ENCODE assay signal across 7 mouse cellular contexts in the genomic region with DNA sequence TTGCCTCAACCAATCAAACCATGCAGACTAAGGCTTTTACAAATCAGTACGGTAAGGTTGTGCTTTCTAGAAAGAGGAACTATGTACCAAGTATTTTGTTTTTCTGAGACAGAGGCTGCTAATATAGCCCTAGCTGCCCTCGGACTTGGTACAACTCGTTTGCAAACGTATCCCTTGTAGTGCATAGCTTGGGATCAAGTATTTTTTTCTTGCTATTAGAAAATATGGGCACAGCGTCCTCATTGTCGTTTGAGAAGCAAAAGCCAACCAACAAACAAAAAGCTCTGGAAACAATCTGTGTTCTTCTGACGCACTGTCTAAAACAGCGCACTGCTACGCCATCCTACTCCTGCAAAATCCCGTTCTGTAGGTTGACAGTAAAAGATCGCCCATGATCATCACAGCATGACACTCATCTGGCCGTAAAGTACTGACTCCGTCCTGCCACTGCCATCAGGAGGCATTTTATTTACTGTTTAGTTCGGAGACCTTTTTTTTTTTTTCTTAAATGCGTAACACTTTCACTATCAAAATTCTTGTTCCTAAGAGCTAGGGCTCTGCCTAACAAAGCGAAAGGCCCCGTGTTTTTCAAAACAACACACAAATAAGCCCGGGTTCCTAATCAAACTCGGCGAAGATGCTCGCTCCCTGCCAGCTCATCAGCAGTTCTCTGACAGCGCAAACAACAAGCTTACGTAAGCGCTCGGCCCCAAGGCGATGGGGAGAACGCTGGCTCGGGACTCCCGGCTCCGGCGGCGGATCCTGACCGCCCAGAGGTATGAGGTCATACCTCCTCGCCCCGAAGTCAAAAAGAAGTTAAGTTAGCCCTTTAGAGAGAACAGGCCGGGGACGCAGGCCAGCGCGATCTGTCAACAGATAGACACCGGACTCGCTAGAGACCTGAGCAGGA. TPM values are rescaled to one million over a fixed set of nuclear protein-coding genes. Genes with fewer than 3 reads are reported as not detected.
DNase-seq lines count a peak whose midpoint lies in the region; ATAC-seq and TF ChIP-seq lines count a peak whose summit lies in the region.

No protein-coding gene starts in this region.

- peak overlapping the region; percentile 95 for H3K27ac ChIP-seq in embryonic facial prominence, embryonic 10.5 days (replicated peaks)
- H3K27ac ChIP-seq in heart, embryonic 12.5 days (ENCODE audit: poor library complexity, severe bottlenecking) = peak overlapping the region; percentile 85; the same call in 1 of the 2 replicates
- H3K27ac ChIP-seq in kidney, embryonic 15.5 days = 0 out of 2 replicates have a peak overlapping the region, but pooled peaks have one; percentile 98
- peak overlapping the region; percentile 98; the same call in 1 of the 2 replicates for H3K27ac ChIP-seq in olfactory bulb, adult 2 months (ENCODE audit: insufficient read depth, low read depth, low read length)

- ATAC-seq in CD4-positive, CD25-positive, alpha-beta regulatory T cell, adult 4 months = peak; percentile 19
- ATAC-seq in heart, embryonic 12.5 days (ENCODE audit: insufficient number of reproducible peaks, low FRiP score) = peak; percentile 47
- ATAC-seq in kidney, embryonic 15.5 days (replicated peaks; ENCODE audit: low FRiP score) = no peak; the same call in 1 of the 2 replicates

- H3K4me2 ChIP-seq in heart, embryonic 12.5 days = peak overlapping the region; percentile 78
- H3K4me2 ChIP-seq in kidney, embryonic 15.5 days = peak overlapping the region; percentile 99

- TF ChIP-seq CTCF in lung, adult 2 months (IDR thresholded peaks at IDR 0.05; ENCODE audit: insufficient read depth, low read length) = no peak
- TF ChIP-seq CTCF in olfactory bulb, adult 2 months (IDR thresholded peaks at IDR 0.05; ENCODE audit: insufficient read depth, low read depth, low read length) = no peak

- H3K4me1 ChIP-seq in embryonic facial prominence, embryonic 10.5 days = peaks cover 31% of the 10 kb centered on the region
- peaks cover 28% of the 10 kb centered on the region for H3K4me1 ChIP-seq in heart, embryonic 12.5 days (replicated peaks)
- peaks cover 39% of the 10 kb centered on the region for H3K4me1 ChIP-seq in kidney, embryonic 15.5 days
- peaks cover 6% of the 10 kb centered on the region for H3K4me1 ChIP-seq in lung, adult 2 months (ENCODE audit: control insufficient read depth, insufficient read depth, low read length)
- peaks cover 16% of the 10 kb centered on the region for H3K4me1 ChIP-seq in olfactory bulb, adult 2 months (ENCODE audit: control insufficient read depth, insufficient read depth, low read length)

- peak overlapping the region; percentile 98 for H3K9ac ChIP-seq in heart, embryonic 12.5 days
- H3K9ac ChIP-seq in kidney, embryonic 15.5 days = peak overlapping the region; percentile 78

- H3K36me3 ChIP-seq in embryonic facial prominence, embryonic 10.5 days (replicated peaks) = peaks cover 55% of the 10 kb centered on the region
- peaks cover 53% of the 10 kb centered on the region for H3K36me3 ChIP-seq in heart, embryonic 12.5 days
- H3K36me3 ChIP-seq in kidney, embryonic 15.5 days = peaks cover 51% of the 10 kb centered on the region

- H3K4me3 ChIP-seq in embryonic facial prominence, embryonic 10.5 days = peak overlapping the region; percentile 98
- peak overlapping the region; percentile 99 for H3K4me3 ChIP-seq in heart, embryonic 12.5 days
- H3K4me3 ChIP-seq in kidney, embryonic 15.5 days (replicated peaks) = peak overlapping the region; percentile 68
- H3K4me3 ChIP-seq in lung, adult 2 months (replicated peaks; ENCODE audit: extremely low read depth, low read depth, low read length) = peak overlapping the region; percentile 87
- H3K4me3 ChIP-seq in olfactory bulb, adult 2 months (ENCODE audit: insufficient read depth, low read depth, low read length) = peak overlapping the region; percentile 65

- TF ChIP-seq POLR2A in lung, adult 2 months (IDR thresholded peaks at IDR 0.05; ENCODE audit: borderline replicate concordance, extremely low read depth, low read depth, low read length) = no peak
- TF ChIP-seq POLR2A in olfactory bulb, adult 2 months (IDR thresholded peaks at IDR 0.05; ENCODE audit: insufficient read depth, low read depth, low read length) = no peak

- peak; percentile 68 for DNase-seq in NIH3T3 (ENCODE audit: low read depth)
- no peak for DNase-seq in embryonic facial prominence, embryonic 10.5 days (ENCODE audit: low spot score)
- no peak for DNase-seq in lung, adult 2 months

- H3K9me3 ChIP-seq in embryonic facial prominence, embryonic 10.5 days = no peaks in the 10 kb centered on the region
- peaks cover 3% of the 10 kb centered on the region; the same call in 1 of the 2 replicates for H3K9me3 ChIP-seq in heart, embryonic 12.5 days (replicated peaks)
- H3K9me3 ChIP-seq in kidney, embryonic 15.5 days (replicated peaks) = no peaks in the 10 kb centered on the region

- WGBS in embryonic facial prominence, embryonic 10.5 days = 21% methylated on average over 41 of the region's 41 CpGs
- 17% methylated on average over 41 of the region's 41 CpGs for WGBS in heart, embryonic 12.5 days
- WGBS in kidney, embryonic 15.5 days = 19% methylated on average over 41 of the region's 41 CpGs
- WGBS in lung, adult 2 months = 12% methylated on average over 41 of the region's 41 CpGs
- 16% methylated on average over 41 of the region's 41 CpGs for WGBS in olfactory bulb, adult 2 months

- no peaks in the 10 kb centered on the region for H3K27me3 ChIP-seq in embryonic facial prominence, embryonic 10.5 days (replicated peaks; ENCODE audit: low read depth, poor library complexity, severe bottlenecking)
- H3K27me3 ChIP-seq in heart, embryonic 12.5 days (replicated peaks) = no peaks in the 10 kb centered on the region
- no peaks in the 10 kb centered on the region for H3K27me3 ChIP-seq in kidney, embryonic 15.5 days

RNA-seq across cellular contexts. Expression of a gene that starts 0.8 kb away (rescaled TPM):
- 10 to 100 TPM; 24.7 to 35.6 TPM for polyA plus RNA-seq in CD4-positive, CD25-positive, alpha-beta regulatory T cell, adult 4 months (2017; shearing (Covaris generic))
- 17.9 and 20.7 TPM in 2 replicates for polyA plus RNA-seq in embryonic facial prominence, embryonic 10.5 days (2016; fragmentation: Nextera tagmentation; extraction: Ambion mirVana)
- polyA plus RNA-seq in heart, embryonic 12.5 days (2016; fragmentation: Nextera tagmentation; extraction: Ambion mirVana) = 15.0 and 15.5 TPM in 2 replicates
- 19.3 and 19.5 TPM in 2 replicates for polyA plus RNA-seq in kidney, embryonic 15.5 days (2015; fragmentation: Nextera tagmentation; extraction: Ambion mirVana)
- polyA plus RNA-seq in lung, adult 2 months (2012; rRNA removed) = 0.48 and 5.4 TPM in 2 replicates
- polyA plus RNA-seq in olfactory bulb, adult 2 months (2012; ENCODE audit: insufficient read depth, insufficient read length, low replicate concordance, missing spikeins) = not detected in 2 replicates

RNA-seq across cellular contexts. Expression of a gene that starts 1.0 kb away (rescaled TPM):
- 100 to 1,000 TPM; 101 to 112 TPM for polyA plus RNA-seq in CD4-positive, CD25-positive, alpha-beta regulatory T cell, adult 4 months (2017; shearing (Covaris generic))
- polyA plus RNA-seq in embryonic facial prominence, embryonic 10.5 days (2016; fragmentation: Nextera tagmentation; extraction: Ambion mirVana) = 71.5 and 72.5 TPM in 2 replicates
- 96.2 and 101 TPM in 2 replicates for polyA plus RNA-seq in heart, embryonic 12.5 days (2016; fragmentation: Nextera tagmentation; extraction: Ambion mirVana)
- 85.6 and 107 TPM in 2 replicates for polyA plus RNA-seq in kidney, embryonic 15.5 days (2015; fragmentation: Nextera tagmentation; extraction: Ambion mirVana)
- polyA plus RNA-seq in lung, adult 2 months (2012; rRNA removed) = 21.4 and 25.5 TPM in 2 replicates
- polyA plus RNA-seq in olfactory bulb, adult 2 months (2012; ENCODE audit: insufficient read depth, insufficient read length, low replicate concordance, missing spikeins) = 686 TPM in 1 of 2 replicates, not detected in the other

RNA-seq across cellular contexts. Expression of a gene that starts 1.1 kb away (rescaled TPM):
- polyA plus RNA-seq in CD4-positive, CD25-positive, alpha-beta regulatory T cell, adult 4 months (2017; shearing (Covaris generic)) = under 1 TPM; 0.59 to 0.62 TPM
- 6.4 and 6.6 TPM in 2 replicates for polyA plus RNA-seq in embryonic facial prominence, embryonic 10.5 days (2016; fragmentation: Nextera tagmentation; extraction: Ambion mirVana)
- polyA plus RNA-seq in heart, embryonic 12.5 days (2016; fragmentation: Nextera tagmentation; extraction: Ambion mirVana) = 6.5 and 7.0 TPM in 2 replicates
- polyA plus RNA-seq in kidney, embryonic 15.5 days (2015; fragmentation: Nextera tagmentation; extraction: Ambion mirVana) = 6.3 and 6.9 TPM in 2 replicates
- 14.4 and 25.9 TPM in 2 replicates for polyA plus RNA-seq in lung, adult 2 months (2012; rRNA removed)
- polyA plus RNA-seq in olfactory bulb, adult 2 months (2012; ENCODE audit: insufficient read depth, insufficient read length, low replicate concordance, missing spikeins) = not detected in 2 replicates

RNA-seq across cellular contexts. Expression of a gene that starts 22.5 kb away (rescaled TPM):
- polyA plus RNA-seq in CD4-positive, CD25-positive, alpha-beta regulatory T cell, adult 4 months (2017; shearing (Covaris generic)) = 1 to 10 TPM; 1.4 to 3.1 TPM
- 3.4 and 3.5 TPM in 2 replicates for polyA plus RNA-seq in embryonic facial prominence, embryonic 10.5 days (2016; fragmentation: Nextera tagmentation; extraction: Ambion mirVana)
- polyA plus RNA-seq in heart, embryonic 12.5 days (2016; fragmentation: Nextera tagmentation; extraction: Ambion mirVana) = 9.1 and 11.2 TPM in 2 replicates
- 1.5 and 4.1 TPM in 2 replicates for polyA plus RNA-seq in kidney, embryonic 15.5 days (2015; fragmentation: Nextera tagmentation; extraction: Ambion mirVana)
- polyA plus RNA-seq in lung, adult 2 months (2012; rRNA removed) = 16.2 and 18.3 TPM in 2 replicates
- 82.3 TPM in 1 of 2 replicates, not detected in the other for polyA plus RNA-seq in olfactory bulb, adult 2 months (2012; ENCODE audit: insufficient read depth, insufficient read length, low replicate concordance, missing spikeins)

RNA-seq across cellular contexts. Expression of a gene that starts 52.2 kb away (rescaled TPM):
- polyA plus RNA-seq in CD4-positive, CD25-positive, alpha-beta regulatory T cell, adult 4 months (2017; shearing (Covaris generic)) = not detected
- polyA plus RNA-seq in embryonic facial prominence, embryonic 10.5 days (2016; fragmentation: Nextera tagmentation; extraction: Ambion mirVana) = 1.2 and 1.4 TPM in 2 replicates
- polyA plus RNA-seq in heart, embryonic 12.5 days (2016; fragmentation: Nextera tagmentation; extraction: Ambion mirVana) = 2.1 and 2.7 TPM in 2 replicates
- 0.99 and 3.1 TPM in 2 replicates for polyA plus RNA-seq in kidney, embryonic 15.5 days (2015; fragmentation: Nextera tagmentation; extraction: Ambion mirVana)
- polyA plus RNA-seq in lung, adult 2 months (2012; rRNA removed) = 0.62 and 0.71 TPM in 2 replicates
- polyA plus RNA-seq in olfactory bulb, adult 2 months (2012; ENCODE audit: insufficient read depth, insufficient read length, low replicate concordance, missing spikeins) = not detected in 2 replicates
